Mouse (Mus musculus): ENCODE measurements around the gene Megf6. TPM values are rescaled to one million over a fixed set of nuclear protein-coding genes. Genes with fewer than 3 reads are reported as not detected.

Megf6 gene
- polyA plus RNA-seq, 1 experiment, result 22.7 TPM

DNA sequence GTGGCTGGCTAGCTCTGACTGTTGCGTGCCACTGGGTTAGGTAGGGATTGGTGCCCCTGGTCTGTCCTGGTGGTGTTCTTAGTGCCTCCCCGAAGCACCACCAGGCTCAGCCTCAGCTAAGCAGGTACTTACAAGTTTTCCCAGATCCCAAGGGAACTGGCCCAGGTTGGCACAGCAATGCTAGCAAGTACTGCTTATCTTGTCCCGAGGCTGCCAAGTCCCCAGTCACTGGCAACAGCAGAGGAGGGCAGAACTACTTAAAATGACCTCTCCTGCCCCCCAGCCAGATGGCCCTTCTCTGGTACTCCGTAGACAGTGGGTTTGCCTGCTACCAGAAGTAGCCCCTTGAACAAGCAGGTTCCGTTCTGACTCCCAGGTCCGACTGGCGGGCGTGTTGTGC, 68.7 kb downstream of the Megf6 start:
- TF ChIP-seq CTCF (IDR thresholded peaks at IDR 0.05; ENCODE audit: borderline replicate concordance, insufficient read depth, low read length) (no peak), POLR2A (IDR thresholded peaks at IDR 0.05; ENCODE audit: low read depth, low read length) (no peak)
- 0 out of 2 replicates have a peak, but pooled peaks cover 2% of the 10 kb centered on the region for H3K4me1 ChIP-seq (ENCODE audit: control insufficient read depth, insufficient read depth, low read length)
- no peak overlapping the region for H3K27ac ChIP-seq (ENCODE audit: insufficient read depth, low read length)
- H3K4me3 ChIP-seq (ENCODE audit: insufficient read depth, low read length), result no peak overlapping the region

DNA sequence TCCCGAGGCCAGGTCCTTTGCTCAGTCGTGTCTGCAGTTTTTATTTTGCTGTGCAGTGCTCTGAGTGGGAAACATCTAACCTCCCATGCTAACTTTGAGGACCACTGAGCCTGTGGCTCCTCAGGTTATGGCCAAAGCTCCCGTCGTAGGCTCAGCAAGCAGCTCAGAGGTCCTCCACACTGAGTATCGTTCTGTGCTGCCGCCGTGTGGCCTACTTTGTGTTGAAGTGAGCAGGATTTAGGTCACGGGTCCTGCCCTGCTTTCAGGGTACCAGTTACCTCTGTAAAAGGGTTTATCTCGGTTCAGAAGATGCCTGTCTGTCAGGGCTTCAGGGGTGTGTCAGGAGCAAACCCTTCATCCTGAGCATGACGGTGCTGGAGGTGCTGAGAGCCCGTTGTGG, 70.1 kb downstream of the Megf6 start:
- H3K27ac ChIP-seq (ENCODE audit: insufficient read depth, low read length), result no peak overlapping the region
- TF ChIP-seq CTCF (IDR thresholded peaks at IDR 0.05; ENCODE audit: borderline replicate concordance, insufficient read depth, low read length) (no peak), POLR2A (IDR thresholded peaks at IDR 0.05; ENCODE audit: low read depth, low read length) (no peak)
- H3K4me3 ChIP-seq (ENCODE audit: insufficient read depth, low read length), result no peak overlapping the region
- 0 out of 2 replicates have a peak, but pooled peaks cover 3% of the 10 kb centered on the region for H3K4me1 ChIP-seq (ENCODE audit: control insufficient read depth, insufficient read depth, low read length)

DNA sequence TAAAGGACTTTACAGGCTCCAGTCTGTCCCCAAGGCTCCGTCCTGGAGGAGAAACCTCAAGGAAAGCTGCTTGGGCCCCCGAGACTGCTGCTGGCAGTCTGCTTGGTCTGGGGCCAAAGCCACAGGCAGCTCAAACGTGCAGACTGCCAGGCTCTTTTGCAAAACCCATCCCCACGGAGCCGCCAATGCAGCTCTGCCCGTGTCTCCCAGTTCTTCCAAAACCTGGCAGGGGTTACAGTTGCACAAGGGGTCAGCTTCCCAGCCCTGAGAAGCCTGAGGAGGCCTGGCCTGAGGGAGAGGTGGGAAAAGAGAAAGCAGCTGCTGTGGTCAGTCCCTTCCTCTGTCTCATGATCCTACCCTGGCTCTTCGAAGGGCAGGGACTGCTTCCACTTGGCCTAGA, 74.8 kb downstream of the Megf6 start:
- TF ChIP-seq POLR2A (IDR thresholded peaks at IDR 0.05; ENCODE audit: low read depth, low read length) (no peak), CTCF (IDR thresholded peaks at IDR 0.05; ENCODE audit: borderline replicate concordance, insufficient read depth, low read length) (no peak)
- no peak overlapping the region; the same call in 1 of the 2 replicates for H3K27ac ChIP-seq (ENCODE audit: insufficient read depth, low read length)
- H3K4me1 ChIP-seq (ENCODE audit: control insufficient read depth, insufficient read depth, low read length), result peaks cover 16% of the 10 kb centered on the region
- no peak overlapping the region for H3K4me3 ChIP-seq (ENCODE audit: insufficient read depth, low read length)

DNA sequence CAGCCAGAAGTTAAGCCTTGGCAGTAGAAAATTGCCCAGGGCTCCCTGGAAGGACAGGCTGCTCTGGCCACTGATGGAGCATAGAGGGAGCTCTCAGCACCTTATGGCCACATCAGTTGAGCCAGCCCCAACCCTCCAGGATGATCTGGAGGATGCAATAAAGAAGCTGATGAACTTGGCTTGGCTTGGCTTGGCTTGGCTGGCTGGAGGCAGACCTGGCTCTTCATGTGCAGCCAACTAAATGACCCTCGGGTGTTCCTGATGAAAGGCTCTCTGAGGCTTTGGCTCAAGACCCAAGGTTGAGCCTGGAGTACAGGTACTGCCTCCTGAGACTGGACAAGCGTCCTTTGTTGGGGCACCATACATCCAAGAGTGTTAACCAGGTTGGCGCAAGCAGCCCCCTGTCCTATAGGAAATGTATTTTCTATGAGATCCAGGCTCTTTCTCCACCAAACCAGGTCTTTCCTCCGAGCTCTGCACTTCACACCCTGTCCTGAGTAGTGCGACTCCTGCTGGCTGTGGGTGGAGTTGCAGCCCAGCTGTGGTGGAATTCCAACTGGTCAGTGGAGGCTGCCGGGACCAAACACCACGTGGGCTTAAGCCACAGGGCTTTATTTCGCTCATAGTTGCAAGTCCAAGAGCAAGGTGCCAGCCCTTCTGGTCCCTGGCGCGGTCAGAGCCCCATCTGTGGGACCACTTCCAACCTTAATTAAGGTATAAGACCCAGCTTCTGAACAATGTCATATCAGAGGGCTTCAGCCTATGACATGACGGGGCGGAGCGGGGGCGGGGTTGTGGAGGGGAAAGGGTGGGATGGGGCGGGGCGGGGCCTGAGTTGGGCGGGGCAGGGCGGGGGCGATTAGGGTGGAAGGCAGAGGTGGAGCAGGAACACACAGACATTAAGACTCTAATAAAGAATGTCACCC, 75.8 kb downstream of the Megf6 start:
- H3K27ac ChIP-seq (ENCODE audit: insufficient read depth, low read length), result no peak overlapping the region; the same call in 1 of the 2 replicates
- TF ChIP-seq POLR2A (IDR thresholded peaks at IDR 0.05; ENCODE audit: low read depth, low read length) (no peak), CTCF (IDR thresholded peaks at IDR 0.05; ENCODE audit: borderline replicate concordance, insufficient read depth, low read length) (peak; percentile 88; the same call in 1 of the 2 replicates)
- no peak overlapping the region for H3K4me3 ChIP-seq (ENCODE audit: insufficient read depth, low read length)
- peaks cover 16% of the 10 kb centered on the region for H3K4me1 ChIP-seq (ENCODE audit: control insufficient read depth, insufficient read depth, low read length)

DNA sequence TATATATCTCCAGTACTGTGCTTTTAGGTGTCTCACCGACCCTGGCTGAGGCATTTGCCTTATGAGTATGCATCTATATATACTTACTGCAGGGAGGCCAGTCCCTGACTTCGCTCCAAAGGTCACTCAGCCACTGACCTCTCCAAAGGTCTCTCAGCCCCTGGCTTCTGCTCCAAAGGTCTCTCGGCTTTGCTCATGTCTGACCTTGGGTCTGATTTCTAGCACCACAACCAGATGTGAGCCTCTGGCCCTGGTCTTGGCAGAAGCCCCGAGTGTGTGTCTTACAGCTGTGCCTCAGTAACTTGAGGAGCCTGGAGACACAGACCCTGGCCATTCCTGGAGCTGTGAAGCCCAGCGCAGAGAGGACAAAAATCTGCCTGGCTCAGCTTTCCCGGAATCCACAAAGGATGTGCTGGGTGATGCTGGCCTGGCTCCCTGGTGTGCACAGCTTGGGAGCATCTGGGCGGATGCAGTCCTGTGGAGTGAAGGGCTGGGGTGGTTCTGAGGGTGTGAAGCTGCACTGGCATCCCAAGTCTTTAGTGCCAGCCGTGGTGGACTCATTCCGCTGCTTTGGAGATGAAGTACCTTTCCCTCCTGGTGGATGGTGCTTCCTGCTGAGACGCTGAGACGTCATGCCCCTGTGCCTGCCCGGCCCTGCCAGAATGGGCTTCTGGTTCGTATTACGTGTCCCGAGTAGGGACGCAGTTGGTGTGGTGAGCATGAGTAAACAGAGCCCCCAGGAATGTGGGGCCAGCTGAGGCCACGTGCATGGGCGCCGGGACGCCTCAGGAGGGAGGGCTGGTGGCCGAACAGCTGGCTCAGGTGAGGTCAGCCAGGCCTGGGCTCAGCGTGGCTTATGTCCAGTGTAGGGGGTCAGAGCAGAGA, 76.9 kb downstream of the Megf6 start:
- Histone ChIP-seq H3K4me3 (ENCODE audit: insufficient read depth, low read length) (no peak overlapping the region), H3K4me1 (ENCODE audit: control insufficient read depth, insufficient read depth, low read length) (peaks cover 16% of the 10 kb centered on the region), H3K27ac (ENCODE audit: insufficient read depth, low read length) (peak overlapping the region; percentile 18; the same call in 1 of the 2 replicates)
- TF ChIP-seq CTCF (IDR thresholded peaks at IDR 0.05; ENCODE audit: borderline replicate concordance, insufficient read depth, low read length) (no peak), POLR2A (IDR thresholded peaks at IDR 0.05; ENCODE audit: low read depth, low read length) (no peak)

DNA sequence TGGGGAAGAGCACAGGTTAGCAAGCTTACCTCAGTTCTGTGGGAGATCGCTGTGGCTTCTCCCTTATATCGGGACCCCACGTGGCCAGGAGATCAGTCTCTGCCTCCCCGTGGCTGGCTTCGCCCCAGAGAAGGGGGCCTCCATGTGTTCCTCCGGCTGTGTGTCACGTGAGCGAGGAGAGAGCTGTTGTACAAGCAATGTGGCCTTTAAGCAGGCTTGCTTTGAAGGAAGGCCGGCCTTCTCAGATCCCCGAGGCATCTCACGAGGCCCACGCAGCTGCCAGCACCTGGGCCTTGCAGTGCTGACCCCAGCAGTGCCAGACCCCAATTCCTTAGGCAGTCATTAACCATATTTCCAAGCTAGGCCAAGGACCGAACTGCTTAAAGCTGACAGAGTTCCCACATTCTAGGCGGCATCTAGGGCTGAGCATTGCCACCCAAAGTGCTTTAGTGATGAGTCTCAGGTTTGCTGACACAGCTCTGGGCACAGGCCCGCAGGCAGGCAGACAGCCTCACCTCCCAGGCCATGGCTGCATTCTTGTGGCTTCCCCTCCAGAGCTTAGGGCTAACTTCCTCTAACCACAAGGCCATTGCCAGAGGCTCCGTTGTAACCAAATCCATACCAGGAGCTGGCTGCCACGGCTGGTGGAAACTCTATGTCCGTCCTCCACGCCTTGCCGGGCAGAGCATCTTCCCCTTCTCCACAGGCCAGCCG, 77.7 kb downstream of the Megf6 start:
- H3K4me1 ChIP-seq (ENCODE audit: control insufficient read depth, insufficient read depth, low read length), result peaks cover 16% of the 10 kb centered on the region
- H3K4me3 ChIP-seq (ENCODE audit: insufficient read depth, low read length), result no peak overlapping the region
- TF ChIP-seq POLR2A (IDR thresholded peaks at IDR 0.05; ENCODE audit: low read depth, low read length), result no peak
- TF ChIP-seq CTCF (IDR thresholded peaks at IDR 0.05; ENCODE audit: borderline replicate concordance, insufficient read depth, low read length), result no peak
- peak overlapping the region; percentile 18; the same call in 1 of the 2 replicates for H3K27ac ChIP-seq (ENCODE audit: insufficient read depth, low read length)

DNA sequence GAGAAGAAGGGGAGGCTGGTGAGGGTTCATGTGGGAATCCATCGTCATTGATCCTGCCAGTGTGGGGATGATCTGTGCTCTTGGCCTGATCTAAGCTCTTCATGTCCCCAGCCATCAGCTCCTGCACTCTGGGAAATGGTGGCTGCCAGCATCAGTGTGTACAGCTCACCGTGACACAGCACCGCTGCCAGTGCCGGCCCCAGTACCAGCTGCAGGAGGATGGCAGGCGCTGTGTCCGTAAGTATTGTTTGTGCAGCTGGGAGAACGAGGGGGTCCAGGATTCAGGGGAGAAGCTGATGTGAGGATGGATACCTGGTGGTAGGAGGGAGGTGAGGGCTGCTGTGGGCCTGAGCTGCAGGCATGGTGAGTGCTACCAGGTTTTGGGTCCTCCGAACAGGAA, 78.8 kb downstream of the Megf6 start:
- Histone ChIP-seq H3K27ac (ENCODE audit: insufficient read depth, low read length) (no peak overlapping the region), H3K4me3 (ENCODE audit: insufficient read depth, low read length) (no peak overlapping the region), H3K4me1 (ENCODE audit: control insufficient read depth, insufficient read depth, low read length) (peaks cover 16% of the 10 kb centered on the region)
- no peak for TF ChIP-seq CTCF (IDR thresholded peaks at IDR 0.05; ENCODE audit: borderline replicate concordance, insufficient read depth, low read length)
- TF ChIP-seq POLR2A (IDR thresholded peaks at IDR 0.05; ENCODE audit: low read depth, low read length), result no peak

DNA sequence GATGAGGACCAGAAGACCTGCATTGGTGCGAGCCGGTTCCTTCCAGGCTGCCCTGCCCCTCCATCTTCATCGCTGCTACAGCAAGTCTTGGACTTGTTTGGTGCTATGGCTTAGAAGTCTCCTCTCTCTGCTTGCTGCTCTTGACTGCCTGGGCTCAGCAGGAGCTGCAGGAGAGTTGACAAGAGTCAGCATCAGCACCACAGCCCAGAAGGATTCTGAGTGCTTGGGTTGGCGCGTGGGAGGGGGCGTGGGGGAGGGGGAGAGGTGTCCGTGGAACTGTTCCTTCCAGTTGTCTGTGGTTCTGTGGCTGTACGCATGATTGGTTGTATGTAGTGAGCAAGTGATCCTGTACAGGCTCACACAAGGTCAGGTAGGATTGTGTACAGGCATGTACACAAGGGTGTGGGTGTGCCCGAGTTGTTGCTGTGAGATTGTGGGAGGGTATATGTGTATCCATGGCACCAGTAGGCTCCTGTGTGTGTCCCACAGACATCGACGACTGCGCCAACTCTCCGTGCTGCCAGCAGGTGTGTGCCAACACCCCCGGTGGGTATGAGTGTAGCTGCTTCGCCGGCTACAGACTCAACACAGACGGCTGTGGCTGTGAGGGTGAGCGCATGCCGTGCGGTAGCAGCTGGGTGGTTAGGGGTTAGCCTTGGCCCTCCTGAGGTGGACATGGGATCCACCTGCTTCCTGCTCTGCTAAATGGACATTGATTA, 82.2 kb downstream of the Megf6 start:
- H3K27ac ChIP-seq (ENCODE audit: insufficient read depth, low read length), result no peak overlapping the region
- no peak for TF ChIP-seq CTCF (IDR thresholded peaks at IDR 0.05; ENCODE audit: borderline replicate concordance, insufficient read depth, low read length)
- no peak for TF ChIP-seq POLR2A (IDR thresholded peaks at IDR 0.05; ENCODE audit: low read depth, low read length)
- H3K4me3 ChIP-seq (ENCODE audit: insufficient read depth, low read length), result no peak overlapping the region
- peaks cover 7% of the 10 kb centered on the region for H3K4me1 ChIP-seq (ENCODE audit: control insufficient read depth, insufficient read depth, low read length)
